Comparison of ENCODE assay signal across 8 mouse cellular contexts in genomic region chr4:89295441-89296220, GRCm38 (mm10). TPM values are rescaled to one million over a fixed set of nuclear protein-coding genes. Genes with fewer than 3 reads are reported as not detected.
DNase-seq lines count a peak whose midpoint lies in the region; ATAC-seq and TF ChIP-seq lines count a peak whose summit lies in the region.

No protein-coding gene starts in this region.

- intact Hi-C loops in gastrocnemius, adult 2 months (cut with DNase I), result no loop called here

- no peak for DNase-seq in gastrocnemius, adult 2 months
- DNase-seq in gastrocnemius, adult 8-10 months (ENCODE audit: low spot score in 2 of 2), result no peak
- no peak for DNase-seq in thymus, adult 2 months
- DNase-seq in thymus, postnatal 36 days, result no peak
- no peak for DNase-seq in layer of hippocampus, adult 8-10 months (ENCODE audit: low spot score in 2 of 2)
- no peak for DNase-seq in c-Kit-positive CD71-positive TER-119-positive erythroid progenitor cells, embryonic 14.5 days (ENCODE audit: low spot score)

- ATAC-seq in limb, embryonic 13.5 days (ENCODE audit: low FRiP score, low read depth), result peak; percentile 30; the same call in 1 of the 2 replicates
- peak; percentile 51; the same call in 1 of the 2 replicates for ATAC-seq in neural tube, embryonic 15.5 days (ENCODE audit: low FRiP score)

- H3K27ac ChIP-seq in gastrocnemius, adult 2 months, result no peak overlapping the region
- no peak overlapping the region for H3K27ac ChIP-seq in thymus, adult 2 months (ENCODE audit: control insufficient read depth, insufficient read depth, low read length)
- no peak overlapping the region for H3K27ac ChIP-seq in limb, embryonic 13.5 days
- H3K27ac ChIP-seq in neural tube, embryonic 15.5 days (replicated peaks), result no peak overlapping the region

- no peak for TF ChIP-seq CTCF in gastrocnemius, adult 2 months (IDR thresholded peaks at IDR 0.05)
- TF ChIP-seq CTCF in thymus, adult 2 months (IDR thresholded peaks at IDR 0.05; ENCODE audit: borderline replicate concordance, control insufficient read depth, extremely low read depth, insufficient read depth, low read length, poor library complexity), result no peak

- peaks cover 8% of the 10 kb centered on the region; the same call in 1 of the 2 replicates for H3K27me3 ChIP-seq in thymus, adult 2 months (ENCODE audit: control insufficient read depth, insufficient read depth, low read length)
- peaks cover 87% of the 10 kb centered on the region for H3K27me3 ChIP-seq in limb, embryonic 13.5 days
- H3K27me3 ChIP-seq in neural tube, embryonic 15.5 days (replicated peaks), result peaks cover 87% of the 10 kb centered on the region

- H3K4me3 ChIP-seq in gastrocnemius, adult 2 months, result peak overlapping the region; percentile 93
- H3K4me3 ChIP-seq in thymus, adult 2 months (ENCODE audit: control insufficient read depth, insufficient read depth, low read length), result peak overlapping the region; percentile 58
- peak overlapping the region; percentile 60 for H3K4me3 ChIP-seq in limb, embryonic 13.5 days
- H3K4me3 ChIP-seq in neural tube, embryonic 15.5 days (replicated peaks), result peak overlapping the region; percentile 51

- H3K9me3 ChIP-seq in limb, embryonic 13.5 days, result no peaks in the 10 kb centered on the region
- no peaks in the 10 kb centered on the region for H3K9me3 ChIP-seq in neural tube, embryonic 15.5 days (replicated peaks)

- WGBS in thymus, adult 2 months, result 12% methylated on average over 31 of the region's 31 CpGs
- 1% methylated on average over 30 of the region's 31 CpGs for WGBS in limb, embryonic 13.5 days
- WGBS in neural tube, embryonic 15.5 days, result 3% methylated on average over 31 of the region's 31 CpGs

- peaks cover 6% of the 10 kb centered on the region for H3K4me1 ChIP-seq in thymus, adult 2 months (replicated peaks; ENCODE audit: control insufficient read depth, insufficient read depth, low read length)
- H3K4me1 ChIP-seq in limb, embryonic 13.5 days, result peaks cover 11% of the 10 kb centered on the region
- peaks cover 17% of the 10 kb centered on the region for H3K4me1 ChIP-seq in neural tube, embryonic 15.5 days

- peak overlapping the region; percentile 53; the same call in 1 of the 2 replicates for H3K9ac ChIP-seq in limb, embryonic 13.5 days
- 0 out of 2 replicates have a peak overlapping the region, but pooled peaks have one; percentile 21 for H3K9ac ChIP-seq in neural tube, embryonic 15.5 days (replicated peaks)

- TF ChIP-seq POLR2A in thymus, adult 2 months (IDR thresholded peaks at IDR 0.05; ENCODE audit: control insufficient read depth, extremely low read depth, insufficient read depth, low read length, poor library complexity), result no peak

- H3K36me3 ChIP-seq in thymus, adult 2 months (ENCODE audit: control insufficient read depth, insufficient read depth, low read length), result no peaks in the 10 kb centered on the region
- H3K36me3 ChIP-seq in limb, embryonic 13.5 days, result no peaks in the 10 kb centered on the region
- H3K36me3 ChIP-seq in neural tube, embryonic 15.5 days, result no peaks in the 10 kb centered on the region

- peak overlapping the region; percentile 98 for H3K4me2 ChIP-seq in limb, embryonic 13.5 days (replicated peaks)
- peak overlapping the region; percentile 71 for H3K4me2 ChIP-seq in neural tube, embryonic 15.5 days

RNA-seq across cellular contexts. Expression of gene Cdkn2a, which starts 1.2 kb away (rescaled TPM):
- total RNA-seq in gastrocnemius, adult 2 months (2021), result not detected
- total RNA-seq in gastrocnemius, adult 8-10 months (2022), result 1 to 10 TPM in 1 of 4 experiments, under 1 TPM in 1, not detected in 2; 0.36 to 1.2 TPM
- polyA plus RNA-seq in thymus, adult 2 months (2012; rRNA removed), result 8.4 and 9.8 TPM in 2 replicates
- polyA plus RNA-seq in limb, embryonic 13.5 days (2015; fragmentation: Nextera tagmentation; extraction: Ambion mirVana), result not detected in 2 replicates
- polyA plus RNA-seq in neural tube, embryonic 15.5 days (2015; fragmentation: Nextera tagmentation; extraction: Ambion mirVana), result not detected in 2 replicates
- 1 to 10 TPM in 2 of 4 experiments, under 1 TPM in 1, not detected in 1; 0.62 to 1.4 (median 1.1) TPM for total RNA-seq in layer of hippocampus, adult 8-10 months (2022)

RNA-seq across cellular contexts. Expression of gene Cdkn2b, which starts 15.2 kb away (rescaled TPM):
- total RNA-seq in gastrocnemius, adult 2 months (2021), result under 1 TPM; 0.74 to 0.92 TPM
- total RNA-seq in gastrocnemius, adult 8-10 months (2022), result 1 to 10 TPM in 3 of 4 experiments, under 1 TPM in 1; 0.96 to 2.7 (median 1.6) TPM
- polyA plus RNA-seq in thymus, adult 2 months (2012; rRNA removed), result 8.1 and 9.7 TPM in 2 replicates
- 2.3 and 2.4 TPM in 2 replicates for polyA plus RNA-seq in limb, embryonic 13.5 days (2015; fragmentation: Nextera tagmentation; extraction: Ambion mirVana)
- 0.93 and 2.3 TPM in 2 replicates for polyA plus RNA-seq in neural tube, embryonic 15.5 days (2015; fragmentation: Nextera tagmentation; extraction: Ambion mirVana)
- 1 to 10 TPM; 1.3 to 2.1 (median 1.7) TPM for total RNA-seq in layer of hippocampus, adult 8-10 months (2022)
